Mouse (Mus musculus) thymus, postnatal 10 days (tissue): ENCODE results near the gene Rprd2.

Experiments used
- DNase-seq, 2 experiments: peaks; one replicate each; pipeline ENCODE4 v3.0.0; 2021; ENCODE audit warnings: low spot score in 2 of 2

Rprd2 gene

DNA sequence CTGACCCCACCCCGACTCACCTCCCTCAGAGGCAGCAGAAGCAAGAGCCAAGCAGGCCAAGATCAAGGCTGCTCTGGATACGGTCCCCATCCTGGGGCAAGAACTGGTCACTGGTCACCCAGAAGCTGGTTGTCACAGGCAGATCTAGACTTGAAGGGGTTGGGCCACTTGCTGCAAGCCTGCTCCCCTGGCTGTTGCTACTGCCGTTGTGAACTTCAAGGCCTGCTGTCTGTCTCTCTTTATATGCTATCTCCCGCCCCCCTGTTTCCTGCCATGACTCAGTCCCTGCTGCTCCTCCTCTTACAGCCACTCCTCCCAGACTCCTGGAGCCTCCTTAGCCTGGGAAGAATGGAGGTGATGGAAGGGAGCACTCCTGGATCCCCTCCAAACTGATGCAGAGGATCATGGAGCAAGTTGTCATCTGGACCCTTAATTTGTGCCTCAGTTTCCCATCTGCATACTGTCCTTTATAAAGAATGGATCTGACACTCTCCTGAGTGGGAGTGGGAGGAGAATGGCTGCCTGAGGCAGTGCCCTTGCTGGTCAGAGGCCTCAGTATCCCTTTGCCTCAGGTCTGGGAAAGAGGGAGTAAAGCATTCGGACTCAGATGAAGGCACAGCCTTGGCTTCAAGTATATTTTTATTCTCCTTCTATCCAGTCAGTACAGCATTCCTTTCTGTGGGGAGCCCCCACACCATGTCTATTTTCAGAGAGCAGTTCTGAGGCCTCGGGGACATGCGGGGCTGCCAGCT is 79.1 kb downstream of the Rprd2 start, which contains the start of gene Ecm1:
Gene Ecm1, minus strand, starts transcription at position 217 of the 752 bp plus-strand sequence.
- DNase-seq: peak in 1 of 2 experiments; percentile 17

DNA sequence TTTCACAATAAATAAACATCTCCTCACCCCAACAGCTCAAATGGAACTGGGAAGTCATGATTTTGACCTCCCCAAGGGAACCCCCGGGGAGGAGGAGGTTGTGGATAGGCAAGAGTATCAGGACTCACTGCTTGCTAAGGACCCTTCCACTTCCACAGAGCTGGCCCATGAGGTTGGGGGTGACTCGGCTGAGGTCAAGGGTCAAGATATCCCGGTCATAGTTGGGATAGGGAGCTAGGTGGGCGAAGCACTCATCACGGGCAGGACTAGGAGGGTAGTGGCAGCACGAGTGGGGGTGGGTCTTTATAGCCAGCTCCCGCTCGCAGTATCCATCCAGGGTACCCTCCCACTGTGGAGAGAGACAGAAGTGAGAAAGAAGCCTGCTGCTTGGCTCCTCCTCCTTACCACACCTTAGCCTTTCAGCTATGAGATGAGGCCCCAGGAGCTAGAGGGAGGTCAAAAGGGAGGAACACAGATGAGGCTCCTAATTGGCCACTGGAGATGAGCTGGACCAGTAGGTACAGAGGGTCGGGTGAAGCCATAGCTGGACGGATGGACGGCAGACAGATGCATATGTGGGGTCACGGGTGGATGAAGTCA is 83.5 kb downstream of the Rprd2 start:
- no peak for DNase-seq

DNA sequence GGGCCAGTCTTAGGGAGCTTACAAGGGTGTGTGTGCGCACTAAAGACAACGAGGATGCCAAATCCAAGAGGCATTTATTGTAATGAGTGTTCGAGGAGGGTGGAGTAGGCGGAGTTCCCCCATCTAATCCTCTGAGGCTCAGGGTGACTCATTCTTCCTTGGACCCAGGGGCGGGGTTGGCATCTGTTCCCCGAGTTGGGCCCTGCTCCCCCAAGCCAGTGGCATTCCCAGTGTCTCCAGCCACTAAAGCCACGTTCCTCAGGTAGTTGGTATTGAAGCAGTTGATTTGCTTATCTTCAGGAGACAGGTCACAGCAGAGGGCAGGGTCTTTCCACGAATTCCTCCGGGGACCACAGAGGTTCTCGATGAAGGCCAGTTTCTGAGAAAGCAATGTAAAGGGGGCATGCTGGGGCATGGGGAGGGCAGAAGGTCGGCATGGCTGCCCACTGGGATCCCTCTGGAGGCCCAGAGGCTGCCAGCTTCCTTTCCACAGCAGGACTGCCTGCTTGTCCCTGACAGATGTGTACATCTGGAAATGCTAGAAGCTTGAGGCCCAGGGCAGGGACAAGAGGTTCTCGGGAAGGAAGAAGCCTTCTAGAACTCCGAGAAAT is 84.5 kb downstream of the Rprd2 start:
- no peak for DNase-seq

DNA sequence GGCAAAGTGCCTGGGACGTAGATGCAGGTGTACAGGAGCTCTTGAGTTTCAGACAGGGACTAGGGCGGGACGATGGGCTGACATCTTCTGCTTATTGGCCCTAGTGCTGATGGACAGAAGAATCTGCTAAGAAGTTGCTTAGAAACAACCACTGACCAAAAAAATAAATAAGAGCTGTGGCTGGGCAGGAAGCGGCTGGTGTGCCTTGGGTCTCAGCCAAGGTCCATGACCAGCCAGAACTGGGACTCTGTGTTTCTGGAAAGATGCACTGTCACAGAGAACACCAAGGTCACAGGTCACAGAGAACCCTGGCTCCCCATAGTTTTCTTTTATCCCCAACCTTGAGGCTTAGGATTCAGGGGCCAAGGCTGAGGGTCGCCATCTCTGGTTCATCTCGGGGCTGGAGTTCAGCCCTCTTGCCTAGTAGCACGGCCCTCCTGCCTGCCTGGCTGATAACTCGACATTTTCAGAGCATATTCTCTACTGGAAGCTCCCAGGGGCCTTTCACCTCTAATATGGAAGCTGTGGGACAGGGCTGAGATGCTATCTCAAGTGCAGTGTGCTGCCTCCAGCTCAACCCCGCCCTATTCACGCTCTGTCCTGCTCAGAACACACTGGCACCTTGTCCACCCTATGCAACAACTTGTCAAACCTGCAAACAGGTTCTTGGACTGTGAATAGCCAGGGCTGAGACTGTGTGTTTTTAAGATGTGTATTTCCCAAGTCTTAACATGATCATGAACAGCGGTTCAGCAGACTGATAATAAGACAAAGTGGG is 85.7 kb downstream of the Rprd2 start:
- no peak for DNase-seq

DNA sequence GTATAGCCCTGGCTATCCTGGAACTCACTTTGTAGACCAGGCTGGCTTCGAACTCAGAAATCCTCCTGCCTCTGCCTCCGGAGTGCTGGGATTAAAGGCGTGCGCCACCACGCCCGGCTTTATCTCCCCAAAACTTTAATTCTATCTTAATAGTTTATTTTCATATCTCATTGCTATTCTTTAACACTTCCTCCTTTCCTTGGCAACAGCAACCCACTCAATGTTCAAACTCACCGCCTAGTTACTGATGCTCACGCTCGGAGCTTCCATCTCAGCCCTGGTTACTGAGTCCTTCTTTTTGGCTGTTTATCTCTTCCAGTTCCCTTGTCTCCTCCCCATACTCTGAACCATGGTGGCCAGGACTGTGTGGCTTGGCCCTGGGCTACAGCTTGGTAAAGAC is 86.4 kb downstream of the Rprd2 start:
- DNase-seq: no peak

DNA sequence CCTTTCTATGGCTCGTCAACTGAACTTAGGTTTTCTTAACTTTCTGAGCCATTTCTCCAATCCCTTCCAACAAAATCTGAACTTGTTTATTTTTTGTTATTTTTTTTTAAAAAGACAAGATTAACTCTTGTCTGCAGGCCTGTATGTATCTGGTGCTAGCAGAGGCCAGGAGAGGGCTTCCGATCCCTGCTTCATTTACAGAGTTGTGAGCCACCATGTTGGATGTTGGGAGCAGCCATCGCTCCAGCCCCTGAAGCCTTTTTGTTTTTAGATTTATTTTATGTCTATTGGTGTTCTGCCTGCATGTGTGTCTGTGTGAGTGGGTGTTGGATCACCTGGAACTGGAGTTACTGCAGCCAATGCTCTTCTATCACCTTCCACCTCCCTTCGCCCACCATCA is 86.9 kb downstream of the Rprd2 start:
- no peak for DNase-seq

DNA sequence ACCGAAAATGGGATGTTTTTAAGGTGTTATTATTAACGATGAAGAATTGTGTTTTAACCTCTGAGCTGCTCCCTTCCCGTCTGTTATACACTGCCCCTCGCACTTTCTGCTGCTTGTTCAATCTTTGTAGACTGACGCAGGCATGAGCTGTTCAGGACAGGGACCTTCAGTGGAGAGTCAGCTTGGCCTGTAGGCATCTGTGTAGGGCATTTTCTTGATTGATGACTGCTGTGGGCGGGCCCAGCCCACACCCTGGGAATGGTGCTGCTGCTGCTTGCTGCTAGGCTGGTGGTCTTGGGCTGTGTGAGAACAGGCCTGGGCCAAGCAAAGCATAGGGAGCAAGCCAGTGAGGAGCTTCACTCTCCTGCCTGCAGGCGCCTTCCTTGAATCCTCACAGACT is 88.2 kb downstream of the Rprd2 start:
- DNase-seq: no peak

DNA sequence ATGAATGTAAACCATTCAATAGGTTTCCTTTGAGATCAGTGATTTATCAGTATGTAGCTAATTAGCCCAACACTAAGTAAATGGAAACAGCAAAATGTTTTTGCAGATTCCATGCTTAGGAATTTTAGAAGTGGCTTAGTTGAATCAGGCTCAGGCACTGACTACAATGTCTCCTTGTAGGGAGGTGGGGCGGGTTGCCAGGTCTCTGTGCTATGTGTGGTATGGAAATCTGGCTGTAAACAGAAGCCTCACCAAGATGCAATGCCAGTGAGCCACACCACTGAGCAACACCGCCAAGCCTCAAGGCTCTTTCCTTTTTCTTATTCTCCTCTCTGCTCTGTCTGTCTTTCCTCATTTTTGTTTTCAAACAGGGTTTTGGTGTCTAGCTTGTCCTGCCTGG is 89.8 kb downstream of the Rprd2 start:
- DNase-seq: no peak

DNA sequence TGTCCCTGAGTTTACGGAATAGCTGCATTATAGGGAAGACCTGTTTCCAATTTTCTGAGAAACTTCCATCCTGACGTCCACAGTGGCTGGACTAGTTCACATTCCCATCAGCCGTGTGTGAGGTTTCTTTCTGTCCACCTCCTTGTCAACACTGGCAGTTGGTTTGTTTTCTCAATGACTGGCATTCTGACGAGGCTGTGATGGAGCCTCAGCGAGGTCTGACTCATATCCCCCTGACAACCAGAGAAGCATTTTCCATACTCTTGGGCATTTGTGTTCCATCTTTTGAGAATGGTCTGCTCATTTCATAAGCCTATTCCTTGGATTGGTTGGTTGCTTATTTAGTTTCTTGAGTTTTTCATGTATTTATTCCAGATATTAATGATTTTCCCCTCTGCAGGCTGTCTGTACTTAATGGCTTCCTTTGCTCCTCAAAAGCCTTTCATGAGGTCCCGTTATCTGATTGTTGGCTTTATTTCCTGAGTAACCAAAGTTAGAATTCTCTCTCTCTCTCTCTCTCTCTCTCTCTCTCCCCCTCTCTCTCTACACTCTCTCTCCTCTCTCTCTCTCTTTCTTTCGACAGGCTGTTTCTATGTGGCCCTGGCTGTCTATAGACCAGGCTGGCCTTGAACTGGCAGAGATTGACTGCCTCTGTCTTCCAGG is 91.8 kb downstream of the Rprd2 start:
- DNase-seq: no peak

DNA sequence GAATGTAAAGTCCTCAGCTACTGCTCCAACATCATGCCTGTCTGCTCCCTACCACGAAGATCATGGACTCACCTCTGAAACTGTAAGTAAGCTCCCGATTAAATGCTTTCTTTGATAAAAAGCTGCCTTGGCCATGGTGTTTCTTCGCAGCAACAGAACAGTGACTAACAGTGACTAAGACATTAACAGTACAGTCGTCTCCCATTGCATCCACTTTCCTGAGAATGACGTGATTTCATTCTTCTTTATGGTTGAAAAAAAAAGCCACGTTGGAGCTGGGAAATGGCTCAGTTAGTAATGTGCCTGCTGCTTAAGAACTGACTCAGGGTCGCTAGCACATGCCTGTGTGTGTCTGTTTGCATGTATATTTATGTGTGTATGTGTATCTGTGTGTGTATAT is 92.8 kb downstream of the Rprd2 start:
- no peak for DNase-seq

DNA sequence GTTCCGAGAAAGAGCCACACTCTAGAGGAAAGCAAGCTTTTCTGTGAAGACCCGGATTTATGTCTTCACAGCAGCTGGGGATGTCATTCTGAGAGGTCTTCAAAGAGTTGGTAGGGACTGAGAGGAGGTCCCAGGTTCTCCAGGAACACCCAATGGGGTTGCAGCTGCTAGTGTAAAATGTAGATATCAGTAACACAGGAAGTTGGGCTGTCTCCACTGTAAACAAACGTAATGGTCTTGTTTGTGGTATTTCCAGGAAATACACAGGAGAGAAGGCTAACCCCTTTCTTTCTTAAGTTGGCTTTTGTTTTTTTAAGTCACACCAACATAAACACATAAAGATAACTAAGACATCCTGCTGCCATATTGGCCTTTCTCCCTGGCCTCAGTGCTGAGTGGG is 96.3 kb downstream of the Rprd2 start:
- peak in 1 of 2 experiments; percentile 14 for DNase-seq

DNA sequence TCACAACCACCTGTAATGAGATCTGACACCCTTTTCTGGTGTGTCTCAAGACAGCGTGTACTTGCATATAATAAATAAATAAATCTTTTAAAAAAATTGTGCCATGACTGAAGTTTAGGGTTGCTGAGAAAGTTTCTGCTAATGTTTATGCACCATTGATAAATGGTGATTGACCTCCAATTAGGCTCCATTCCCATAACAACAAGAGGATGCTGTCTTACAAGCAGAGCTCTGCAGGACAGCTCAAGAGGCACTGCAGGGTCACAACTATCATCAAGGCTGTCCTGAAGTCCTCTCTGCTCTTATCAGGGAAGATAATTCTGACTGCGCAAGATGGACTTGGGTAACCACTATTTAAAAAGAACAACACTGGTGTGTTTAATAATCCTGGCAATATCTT is 100.5 kb downstream of the Rprd2 start:
- DNase-seq: no peak

DNA sequence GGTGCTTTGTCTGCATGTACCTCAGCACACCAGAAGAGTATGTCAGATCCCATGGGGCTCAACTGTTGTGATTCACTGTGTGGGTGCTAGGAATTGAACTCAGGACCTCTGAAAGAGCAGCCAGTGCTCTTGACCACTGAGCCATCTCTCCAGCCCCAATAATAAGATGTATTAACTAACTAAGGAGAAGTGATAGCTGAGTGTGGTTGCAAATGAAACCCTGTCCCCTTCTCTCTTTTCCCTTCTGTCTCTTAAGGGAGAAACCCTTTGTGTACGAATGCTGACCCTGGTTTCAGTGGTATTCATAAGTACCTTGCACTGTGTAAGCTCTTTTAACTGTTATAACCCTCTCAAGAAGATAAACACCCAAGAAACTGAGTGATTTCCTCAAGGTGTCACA is 102.6 kb downstream of the Rprd2 start:
- DNase-seq: no peak
